Mouse (Mus musculus): ENCODE measurements at regions not wholly inside any gene's neighbourhood (a gene's known extent, or its start where the extent isn't known, plus 50 kb on each side); places are given as distances from the start of the nearest gene placed in this dataset.
A peak's percentile ranks its signal among the peaks of the same experiment; 100 is the strongest.

- DNase-seq (ENCODE audit: low spot score), result peak; percentile 40
Observed at GRCm38 (mm10) chr2:167782231-167782999, 92.8 kb upstream of the Tmem189 start.

GRCm38 (mm10) chr2:167781496-167781895 is 91.9 kb upstream of the Tmem189 start:
- DNase-seq (ENCODE audit: low spot score), result no peak

GRCm38 (mm10) chr2:167778691-167779090 is 89.1 kb upstream of the Tmem189 start:
- no peak for DNase-seq (ENCODE audit: low spot score)

GRCm38 (mm10) chr2:167778271-167778670 is 88.6 kb upstream of the Tmem189 start:
- DNase-seq (ENCODE audit: low spot score), result no peak

GRCm38 (mm10) chr2:167777331-167778085 is 87.9 kb upstream of the Tmem189 start:
- peak; percentile 75 for DNase-seq (ENCODE audit: low spot score)

- no peak for DNase-seq (ENCODE audit: low spot score)
Observed at GRCm38 (mm10) chr2:167776251-167777168, 86.9 kb upstream of the Tmem189 start.

GRCm38 (mm10) chr2:167775218-167775915 is 85.7 kb upstream of the Tmem189 start:
- DNase-seq (ENCODE audit: low spot score), result no peak

GRCm38 (mm10) chr2:167774806-167775179 is 85.2 kb upstream of the Tmem189 start:
- no peak for DNase-seq (ENCODE audit: low spot score)

GRCm38 (mm10) chr2:167774166-167774805 is 84.7 kb upstream of the Tmem189 start:
- no peak for DNase-seq (ENCODE audit: low spot score)

- no peak for DNase-seq (ENCODE audit: low spot score)
Observed at GRCm38 (mm10) chr2:167772834-167773233, 83.2 kb upstream of the Tmem189 start.

- DNase-seq (ENCODE audit: low spot score), result no peak
Observed at GRCm38 (mm10) chr2:167767962-167768361, 78.3 kb upstream of the Tmem189 start.

- DNase-seq (ENCODE audit: low spot score), result no peak
Observed at GRCm38 (mm10) chr2:167767371-167767770, 77.7 kb upstream of the Tmem189 start.

- DNase-seq (ENCODE audit: low spot score), result no peak
Observed at GRCm38 (mm10) chr2:167765811-167766210, 76.2 kb upstream of the Tmem189 start.

- peak; percentile 60 for DNase-seq (ENCODE audit: low spot score)
Observed at GRCm38 (mm10) chr2:167765072-167765800, 75.6 kb upstream of the Tmem189 start.

- no peak for DNase-seq (ENCODE audit: low spot score)
Observed at GRCm38 (mm10) chr2:167763891-167764410, 74.3 kb upstream of the Tmem189 start.

- no peak for DNase-seq (ENCODE audit: low spot score)
Observed at GRCm38 (mm10) chr2:167761404-167761936, 71.8 kb upstream of the Tmem189 start.

GRCm38 (mm10) chr2:167760681-167761403 is 71.2 kb upstream of the Tmem189 start:
- no peak for DNase-seq (ENCODE audit: low spot score)

- DNase-seq (ENCODE audit: low spot score), result no peak
Observed at GRCm38 (mm10) chr2:167759603-167760390, 70.2 kb upstream of the Tmem189 start.

Data from retina, embryonic 14.5 days (tissue).